Mouse (Mus musculus): ENCODE measurements around the gene Tsc22d4. TPM values are rescaled to one million over a fixed set of nuclear protein-coding genes. Genes with fewer than 3 reads are reported as not detected.

The Tsc22d4 gene
- polyA plus RNA-seq, 1 experiment from 2014 or later, result 111 TPM

DNA sequence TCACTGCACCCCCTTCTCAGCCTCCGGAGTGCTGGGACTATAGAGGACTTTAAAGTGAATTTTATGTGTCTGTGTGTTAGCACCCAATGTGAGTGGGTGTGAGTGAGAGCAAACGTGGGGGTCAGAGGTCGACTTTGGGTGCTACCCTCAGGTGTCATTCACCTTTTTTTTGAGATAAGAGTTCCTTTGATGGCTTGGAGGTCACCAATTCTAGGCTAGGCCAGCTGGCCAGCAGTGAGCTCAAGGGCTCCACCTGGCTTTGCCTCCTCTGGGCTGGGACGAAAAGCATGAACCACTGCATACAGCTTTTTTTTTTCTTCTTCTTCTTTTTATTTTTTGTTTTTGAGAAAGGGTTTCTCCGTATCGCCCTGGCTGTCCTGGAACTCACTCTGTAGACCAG lies 18.8 kb upstream of the Tsc22d4 start:
- ATAC-seq, result no peak
- Histone ChIP-seq H3K4me1 (replicated peaks; ENCODE audit: control insufficient read depth, insufficient read depth, low read length) (no peaks in the 10 kb centered on the region), H3K9me3 (ENCODE audit: control insufficient read depth) (no peaks in the 10 kb centered on the region), H3K9ac (ENCODE audit: low read depth, low read length) (no peak overlapping the region), H3K4me3 (ENCODE audit: low read depth, low read length) (no peak overlapping the region), H3K27ac (ENCODE audit: low read depth, low read length) (no peak overlapping the region), H3K36me3 (ENCODE audit: control insufficient read depth, insufficient read depth) (no peaks in the 10 kb centered on the region), H3K27me3 (replicated peaks; ENCODE audit: control insufficient read depth, insufficient read depth, low read length) (no peaks in the 10 kb centered on the region), H3K4me2 (replicated peaks; ENCODE audit: low read depth) (no peak overlapping the region)
- TF ChIP-seq CTCF (IDR thresholded peaks at IDR 0.05; ENCODE audit: low read depth), result peak; percentile 47
- WGBS, result 54% methylated on average over 6 of the region's 6 CpGs

DNA sequence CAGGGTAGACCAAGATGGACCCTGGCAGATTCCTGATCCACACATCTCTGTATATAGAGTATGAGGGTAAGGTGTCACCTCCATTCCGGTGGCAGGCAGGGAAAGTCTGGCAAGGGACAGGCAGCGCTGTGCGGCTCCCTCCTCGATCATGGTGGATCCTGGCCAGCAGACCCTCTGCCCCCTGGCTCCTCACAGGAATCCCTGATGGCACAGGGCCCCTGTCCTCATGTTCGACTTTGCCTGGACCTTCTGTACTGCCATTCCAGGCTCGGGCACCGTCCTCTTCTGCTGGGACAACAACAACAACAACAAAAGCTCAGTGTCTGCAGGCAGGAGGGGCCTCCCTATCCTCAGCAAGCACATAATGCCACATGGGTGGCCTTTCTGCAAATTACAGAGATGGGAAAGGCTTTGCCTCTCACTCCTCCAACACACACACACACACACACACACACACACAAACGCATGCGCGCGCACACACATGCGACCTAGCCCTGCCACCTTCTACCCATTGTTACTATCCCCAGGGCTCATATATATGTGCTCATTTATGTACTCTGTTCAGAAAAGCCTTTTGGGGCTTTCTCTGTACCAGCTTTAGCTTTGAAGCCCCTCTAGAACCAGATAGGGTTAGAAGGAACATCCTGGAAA lies 11.8 kb upstream of the Tsc22d4 start:
- Histone ChIP-seq H3K27ac (ENCODE audit: low read depth, low read length) (no peak overlapping the region), H3K4me1 (replicated peaks; ENCODE audit: control insufficient read depth, insufficient read depth, low read length) (no peaks in the 10 kb centered on the region), H3K9ac (ENCODE audit: low read depth, low read length) (no peak overlapping the region), H3K9me3 (ENCODE audit: control insufficient read depth) (no peaks in the 10 kb centered on the region), H3K4me3 (ENCODE audit: low read depth, low read length) (no peak overlapping the region), H3K36me3 (ENCODE audit: control insufficient read depth, insufficient read depth) (peaks cover 20% of the 10 kb centered on the region; the same call in 1 of the 2 replicates), H3K27me3 (replicated peaks; ENCODE audit: control insufficient read depth, insufficient read depth, low read length) (no peaks in the 10 kb centered on the region), H3K4me2 (replicated peaks; ENCODE audit: low read depth) (no peak overlapping the region)
- no peak for TF ChIP-seq CTCF (IDR thresholded peaks at IDR 0.05; ENCODE audit: low read depth)
- no peak for ATAC-seq
- WGBS, result 83% methylated on average over 12 of the region's 12 CpGs

DNA sequence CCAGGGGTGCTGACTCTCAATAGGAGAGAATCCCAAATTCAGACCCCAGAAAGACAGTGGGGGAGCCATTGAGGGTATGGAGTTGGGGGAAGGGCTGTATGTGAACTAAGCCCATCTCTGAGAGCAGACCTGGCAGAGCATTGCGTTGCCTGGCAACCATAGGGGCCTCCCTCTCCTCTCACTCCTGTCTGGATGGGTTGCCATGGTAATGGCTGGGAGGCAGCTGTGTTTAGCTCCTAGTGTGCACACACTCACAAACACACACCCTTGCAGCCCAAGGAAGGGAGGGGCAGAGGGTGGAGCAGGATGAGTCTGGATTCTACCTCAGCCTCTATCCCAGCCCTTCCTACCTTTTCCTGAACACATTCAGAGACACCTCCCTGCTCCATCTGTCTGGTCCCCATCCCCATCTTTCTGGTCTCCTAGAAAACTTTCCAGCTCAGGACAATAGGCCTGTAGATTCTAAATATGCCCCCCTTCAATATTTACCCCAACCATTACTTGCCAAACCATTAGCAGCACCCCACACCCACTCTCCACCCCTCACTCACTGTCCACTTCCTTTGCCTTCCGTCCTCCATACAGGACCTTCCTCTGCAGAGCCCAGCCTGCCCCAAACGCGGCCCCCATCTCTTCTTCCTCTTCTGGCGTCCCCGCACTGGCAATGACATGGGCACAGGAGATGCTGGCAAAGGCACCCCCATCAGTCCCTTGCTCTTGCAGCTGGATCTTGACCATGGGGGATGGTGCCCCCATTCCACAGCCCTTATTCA lies 11.1 kb upstream of the Tsc22d4 start:
- TF ChIP-seq CTCF (IDR thresholded peaks at IDR 0.05; ENCODE audit: low read depth), result no peak
- Histone ChIP-seq H3K27me3 (replicated peaks; ENCODE audit: control insufficient read depth, insufficient read depth, low read length) (no peaks in the 10 kb centered on the region), H3K4me2 (replicated peaks; ENCODE audit: low read depth) (no peak overlapping the region), H3K9me3 (ENCODE audit: control insufficient read depth) (no peaks in the 10 kb centered on the region), H3K9ac (ENCODE audit: low read depth, low read length) (no peak overlapping the region), H3K4me3 (ENCODE audit: low read depth, low read length) (no peak overlapping the region), H3K36me3 (ENCODE audit: control insufficient read depth, insufficient read depth) (peaks cover 20% of the 10 kb centered on the region; the same call in 1 of the 2 replicates), H3K4me1 (replicated peaks; ENCODE audit: control insufficient read depth, insufficient read depth, low read length) (no peaks in the 10 kb centered on the region), H3K27ac (ENCODE audit: low read depth, low read length) (no peak overlapping the region)
- WGBS, result 74% methylated on average over 6 of the region's 6 CpGs
- ATAC-seq, result no peak

DNA sequence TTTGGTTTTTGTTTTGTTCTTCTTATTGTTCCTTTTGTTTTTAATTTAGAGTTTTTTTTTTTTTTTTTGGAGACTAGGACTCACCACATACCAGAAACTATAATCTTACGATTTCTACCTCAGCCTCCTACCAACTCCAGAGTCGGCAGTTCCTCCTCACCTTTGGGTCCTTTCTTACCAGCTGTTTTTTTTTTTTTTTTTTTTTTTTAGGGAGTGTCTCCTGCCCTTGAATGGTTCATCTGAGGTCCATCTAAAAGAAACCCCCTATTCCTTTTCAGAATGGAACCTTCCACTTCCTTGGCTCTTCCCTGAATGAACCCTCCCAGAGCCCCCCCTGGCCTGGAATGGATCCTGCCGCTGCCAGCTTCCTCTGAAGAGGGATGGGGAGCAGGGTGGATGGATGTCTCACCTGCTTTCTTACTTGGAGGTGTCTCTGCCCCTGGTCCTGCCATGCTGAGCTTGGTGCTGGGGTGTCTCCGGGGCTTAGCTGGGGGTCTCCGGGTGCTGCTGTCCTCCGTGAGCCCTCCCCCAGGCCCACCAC lies 8.1 kb upstream of the Tsc22d4 start:
- WGBS, result 80% methylated on average over 6 of the region's 6 CpGs
- Histone ChIP-seq H3K4me1 (replicated peaks; ENCODE audit: control insufficient read depth, insufficient read depth, low read length) (no peaks in the 10 kb centered on the region), H3K9me3 (ENCODE audit: control insufficient read depth) (no peaks in the 10 kb centered on the region), H3K36me3 (ENCODE audit: control insufficient read depth, insufficient read depth) (peaks cover 20% of the 10 kb centered on the region; the same call in 1 of the 2 replicates), H3K9ac (ENCODE audit: low read depth, low read length) (no peak overlapping the region), H3K4me3 (ENCODE audit: low read depth, low read length) (no peak overlapping the region), H3K27me3 (replicated peaks; ENCODE audit: control insufficient read depth, insufficient read depth, low read length) (no peaks in the 10 kb centered on the region), H3K4me2 (replicated peaks; ENCODE audit: low read depth) (no peak overlapping the region), H3K27ac (ENCODE audit: low read depth, low read length) (no peak overlapping the region)
- TF ChIP-seq CTCF (IDR thresholded peaks at IDR 0.05; ENCODE audit: low read depth), result no peak
- no peak for ATAC-seq

DNA sequence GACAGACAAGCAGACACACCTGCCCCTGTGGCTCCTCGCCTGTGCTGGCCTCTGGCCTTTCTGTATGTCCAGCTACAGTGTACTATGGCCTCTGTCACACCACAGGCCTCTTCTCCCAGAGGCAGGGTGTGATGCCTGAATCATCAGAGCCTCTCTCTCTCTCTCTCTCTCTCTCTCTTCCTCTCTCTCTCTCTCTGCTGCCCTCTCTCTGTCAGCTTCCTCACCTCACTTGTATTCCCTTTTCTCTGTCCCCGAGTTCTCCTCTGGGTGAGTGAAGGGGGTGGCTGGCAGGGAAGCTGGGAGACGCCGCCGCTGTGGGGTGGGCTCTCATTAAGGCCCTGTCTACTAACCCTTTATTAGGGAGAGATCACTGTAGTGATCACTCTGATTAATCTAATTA lies 7.0 kb upstream of the Tsc22d4 start:
- peak; percentile 71 for TF ChIP-seq CTCF (IDR thresholded peaks at IDR 0.05; ENCODE audit: low read depth)
- Histone ChIP-seq H3K36me3 (ENCODE audit: control insufficient read depth, insufficient read depth) (peaks cover 15% of the 10 kb centered on the region; the same call in 1 of the 2 replicates), H3K9me3 (ENCODE audit: control insufficient read depth) (no peaks in the 10 kb centered on the region), H3K4me2 (replicated peaks; ENCODE audit: low read depth) (no peak overlapping the region), H3K9ac (ENCODE audit: low read depth, low read length) (no peak overlapping the region), H3K4me3 (ENCODE audit: low read depth, low read length) (no peak overlapping the region), H3K27me3 (replicated peaks; ENCODE audit: control insufficient read depth, insufficient read depth, low read length) (no peaks in the 10 kb centered on the region), H3K4me1 (replicated peaks; ENCODE audit: control insufficient read depth, insufficient read depth, low read length) (no peaks in the 10 kb centered on the region), H3K27ac (ENCODE audit: low read depth, low read length) (no peak overlapping the region)
- 53% methylated on average over 5 of the region's 5 CpGs for WGBS
- ATAC-seq, result no peak

DNA sequence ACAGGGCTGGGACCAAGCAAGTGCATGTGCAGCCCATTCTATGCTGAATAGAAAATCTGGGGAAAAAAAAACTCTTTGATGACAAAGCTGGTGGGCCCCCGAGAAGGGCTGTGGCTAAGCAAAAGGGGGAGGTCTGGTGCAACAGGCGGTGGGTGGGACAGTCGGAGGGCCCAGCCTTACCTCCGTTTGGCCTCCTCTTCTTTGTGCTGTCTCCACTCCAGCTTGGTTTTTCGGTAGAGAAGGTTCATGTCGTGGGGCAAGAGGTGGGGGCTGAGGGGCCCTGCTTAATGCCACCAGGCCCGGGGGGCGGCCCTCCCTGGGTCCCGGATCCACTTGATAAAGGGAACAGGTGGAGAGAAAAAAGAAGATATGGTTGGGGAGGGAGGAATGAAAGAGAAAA lies 6.1 kb upstream of the Tsc22d4 start:
- Histone ChIP-seq H3K27ac (ENCODE audit: low read depth, low read length) (no peak overlapping the region), H3K4me2 (replicated peaks; ENCODE audit: low read depth) (peak overlapping the region; percentile 92; the same call in 1 of the 2 replicates), H3K4me3 (ENCODE audit: low read depth, low read length) (no peak overlapping the region), H3K9me3 (ENCODE audit: control insufficient read depth) (no peaks in the 10 kb centered on the region), H3K9ac (ENCODE audit: low read depth, low read length) (no peak overlapping the region), H3K4me1 (replicated peaks; ENCODE audit: control insufficient read depth, insufficient read depth, low read length) (no peaks in the 10 kb centered on the region), H3K27me3 (replicated peaks; ENCODE audit: control insufficient read depth, insufficient read depth, low read length) (no peaks in the 10 kb centered on the region), H3K36me3 (ENCODE audit: control insufficient read depth, insufficient read depth) (peaks cover 12% of the 10 kb centered on the region; the same call in 1 of the 2 replicates)
- ATAC-seq, result no peak
- no peak for TF ChIP-seq CTCF (IDR thresholded peaks at IDR 0.05; ENCODE audit: low read depth)
- WGBS, result 65% methylated on average over 9 of the region's 9 CpGs

Measured in intestine, postnatal 0 days (tissue).